Mouse (Mus musculus): Measurements from ENCODE around the gene Acap3.

DNA sequence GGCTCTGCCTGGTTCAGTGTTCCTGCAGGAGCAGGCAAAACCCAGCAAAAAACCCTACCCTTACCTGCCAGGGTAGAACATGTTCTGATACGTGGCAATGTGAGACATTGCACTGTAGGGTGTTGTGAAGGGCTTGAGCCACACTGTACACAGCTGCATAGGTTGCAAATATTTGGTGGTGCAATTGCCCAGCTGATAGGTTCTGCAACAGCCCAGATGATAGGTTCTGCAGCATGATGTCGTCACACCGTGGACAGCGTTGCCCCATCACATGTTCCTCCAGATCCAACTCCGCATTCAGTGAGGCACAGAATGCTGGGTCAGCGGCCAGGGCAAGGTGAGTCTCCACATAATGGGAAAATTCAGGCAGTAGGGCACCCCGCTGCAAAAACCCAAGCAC is 29.8 kb upstream of the Acap3 start:
- TF ChIP-seq EP300 (IDR thresholded peaks at IDR 0.05), result no peak
- no peak for TF ChIP-seq CTCF (IDR thresholded peaks at IDR 0.05)
